Mouse (Mus musculus) neural tube, embryonic 14.5 days (tissue): Measurements from ENCODE around the gene Plekhm3. TPM values are rescaled to one million over a fixed set of nuclear protein-coding genes. Genes with fewer than 3 reads are reported as not detected.

Experiments used
- ATAC-seq: fragments of 200-750 bp; cut with Nextera tagmentation; 2 replicates; pipeline ENCODE4 v1.8.0; 2017; ENCODE audit warnings: low read depth, mild to moderate bottlenecking, moderate TSS enrichment, moderate library complexity
- H3K27ac ChIP-seq: fragments of 300-500 bp; sonication (generic); 2 replicates; pipeline ENCODE4 v1.5.1; 2014; ENCODE audit warnings: low read depth, mild to moderate bottlenecking, control low read depth, low read length, moderate library complexity, mixed read lengths
- H3K27me3 ChIP-seq: fragments of 300-500 bp; sonication (generic); 2 replicates; pipeline ENCODE4 v1.6.1; 2014; ENCODE audit warnings: low read length; ENCODE audit not compliant: control insufficient read depth, insufficient read depth
- H3K36me3 ChIP-seq: fragments of 300-500 bp; sonication (generic); 2 replicates; pipeline ENCODE4 v1.6.1; 2014; ENCODE audit warnings: low read length, mixed read lengths; ENCODE audit not compliant: control insufficient read depth, insufficient read depth
- H3K4me1 ChIP-seq: fragments of 300-500 bp; sonication (generic); 2 replicates; pipeline ENCODE4 v1.6.1; 2014; ENCODE audit warnings: low read length; ENCODE audit not compliant: control insufficient read depth, insufficient read depth
- H3K4me2 ChIP-seq: fragments of 300-500 bp; sonication (generic); 2 replicates; pipeline ENCODE4 v1.6.1; 2014; ENCODE audit warnings: mild to moderate bottlenecking, low read depth, low read length, control low read depth
- H3K4me3 ChIP-seq: fragments of 300-500 bp; sonication (generic); 2 replicates; pipeline ENCODE4 v1.5.1; 2014; ENCODE audit warnings: low read depth, low read length, control low read depth, mixed read lengths
- H3K9ac ChIP-seq: fragments of 300-500 bp; sonication (generic); replicated peaks from 2 replicates; pipeline ENCODE4 v1.6.1; 2014; ENCODE audit warnings: low read depth, mild to moderate bottlenecking, control low read depth, low read length, mixed read lengths
- H3K9me3 ChIP-seq: fragments of 300-500 bp; sonication (generic); 2 replicates; pipeline ENCODE4 v1.6.1; 2016; ENCODE audit warnings: low read length; ENCODE audit not compliant: control insufficient read depth
- WGBS: fragments of 180-500 bp; shearing (Covaris S2); extraction: QIAGEN DNeasy Blood & Tissue Kit; methylation state at CpG from one replicate; pipeline ENCODE4 v1.1.7; 2014; 5-methylcytosine and 5-hydroxymethylcytosine counted together
- polyA plus RNA-seq: library from polyadenylated mRNA; unstranded; fragments of >200 nt; fragmentation: Nextera tagmentation; extraction: Ambion mirVana; gene quantifications from 2 replicates; pipeline ENCODE4 v1.2.1, GENCODE M21; 2014

The Plekhm3 gene
- polyA plus RNA-seq, 1 experiment from 2014 or later: 13.9 TPM

- Histone ChIP-seq H3K4me3 (no peak overlapping the region), H3K36me3 (no peaks in the 10 kb centered on the region), H3K27me3 (no peaks in the 10 kb centered on the region), H3K9ac (no peak overlapping the region), H3K4me1 (no peaks in the 10 kb centered on the region), H3K9me3 (no peaks in the 10 kb centered on the region), H3K27ac (no peak overlapping the region), H3K4me2 (no peak overlapping the region)
- ATAC-seq: no peak
- WGBS: 56% methylated on average over 1 of the region's 1 CpGs
Measured at GRCm38 (mm10) chr1:64840930-64841329, 115.7 kb downstream of the Plekhm3 start.

GRCm38 (mm10) chr1:64836584-64836983 lies 120.0 kb downstream of the Plekhm3 start:
- Histone ChIP-seq H3K9me3 (no peaks in the 10 kb centered on the region), H3K27ac (no peak overlapping the region), H3K36me3 (no peaks in the 10 kb centered on the region), H3K9ac (no peak overlapping the region), H3K4me3 (no peak overlapping the region), H3K4me2 (no peak overlapping the region), H3K4me1 (no peaks in the 10 kb centered on the region), H3K27me3 (no peaks in the 10 kb centered on the region)
- ATAC-seq: no peak
- WGBS: 95% methylated on average over 5 of the region's 5 CpGs

- Histone ChIP-seq H3K36me3 (no peaks in the 10 kb centered on the region), H3K4me1 (no peaks in the 10 kb centered on the region), H3K9me3 (no peaks in the 10 kb centered on the region), H3K4me3 (no peak overlapping the region), H3K27me3 (no peaks in the 10 kb centered on the region), H3K27ac (no peak overlapping the region), H3K9ac (no peak overlapping the region), H3K4me2 (no peak overlapping the region)
- 84% methylated on average over 3 of the region's 3 CpGs for WGBS
- ATAC-seq: no peak
Measured at GRCm38 (mm10) chr1:64836114-64836513, 120.5 kb downstream of the Plekhm3 start.

GRCm38 (mm10) chr1:64831552-64831951 lies 125.1 kb downstream of the Plekhm3 start:
- Histone ChIP-seq H3K27me3 (no peaks in the 10 kb centered on the region), H3K9me3 (no peaks in the 10 kb centered on the region), H3K4me1 (no peaks in the 10 kb centered on the region), H3K4me2 (no peak overlapping the region), H3K4me3 (no peak overlapping the region), H3K27ac (no peak overlapping the region), H3K36me3 (no peaks in the 10 kb centered on the region), H3K9ac (no peak overlapping the region)
- 86% methylated on average over 2 of the region's 2 CpGs for WGBS
- ATAC-seq: no peak

- 96% methylated on average over 5 of the region's 5 CpGs for WGBS
Measured at GRCm38 (mm10) chr1:64827434-64827833, 129.2 kb downstream of the Plekhm3 start.

GRCm38 (mm10) chr1:64826348-64827103 lies 130.1 kb downstream of the Plekhm3 start:
- Histone ChIP-seq H3K36me3 (no peaks in the 10 kb centered on the region), H3K9me3 (no peaks in the 10 kb centered on the region), H3K9ac (no peak overlapping the region), H3K4me2 (no peak overlapping the region), H3K4me1 (no peaks in the 10 kb centered on the region), H3K27me3 (no peaks in the 10 kb centered on the region), H3K27ac (no peak overlapping the region), H3K4me3 (no peak overlapping the region)
- WGBS: 88% methylated on average over 6 of the region's 6 CpGs
- no peak for ATAC-seq

More at GRCm38 (mm10) chr1:64827434-64827833, 129.2 kb downstream of the Plekhm3 start:
- Histone ChIP-seq H3K27ac (no peak overlapping the region), H3K4me2 (no peak overlapping the region), H3K36me3 (no peaks in the 10 kb centered on the region), H3K4me1 (no peaks in the 10 kb centered on the region), H3K27me3 (no peaks in the 10 kb centered on the region), H3K9me3 (no peaks in the 10 kb centered on the region), H3K4me3 (no peak overlapping the region), H3K9ac (no peak overlapping the region)
- no peak for ATAC-seq

GRCm38 (mm10) chr1:64823564-64823963 lies 133.1 kb downstream of the Plekhm3 start:
- Histone ChIP-seq H3K9me3 (no peaks in the 10 kb centered on the region), H3K4me1 (no peaks in the 10 kb centered on the region), H3K36me3 (no peaks in the 10 kb centered on the region), H3K4me2 (no peak overlapping the region), H3K9ac (no peak overlapping the region), H3K27ac (no peak overlapping the region), H3K4me3 (no peak overlapping the region), H3K27me3 (no peaks in the 10 kb centered on the region)
- no peak for ATAC-seq
- 74% methylated on average over 6 of the region's 6 CpGs for WGBS

- Histone ChIP-seq H3K27ac (no peak overlapping the region), H3K9ac (no peak overlapping the region), H3K9me3 (no peaks in the 10 kb centered on the region), H3K27me3 (no peaks in the 10 kb centered on the region), H3K4me3 (no peak overlapping the region), H3K4me2 (no peak overlapping the region), H3K4me1 (no peaks in the 10 kb centered on the region), H3K36me3 (no peaks in the 10 kb centered on the region)
- WGBS: 84% methylated on average over 5 of the region's 5 CpGs
- no peak for ATAC-seq
Measured at GRCm38 (mm10) chr1:64817709-64818108, 138.9 kb downstream of the Plekhm3 start.

- H3K9ac ChIP-seq: no peak overlapping the region
- no peaks in the 10 kb centered on the region for H3K27me3 ChIP-seq
- no peak overlapping the region for H3K4me2 ChIP-seq
- no peaks in the 10 kb centered on the region for H3K4me1 ChIP-seq
- no peaks in the 10 kb centered on the region for H3K36me3 ChIP-seq
- H3K4me3 ChIP-seq: no peak overlapping the region
- H3K9me3 ChIP-seq: no peaks in the 10 kb centered on the region
- WGBS: 94% methylated on average over 2 of the region's 2 CpGs
- no peak for ATAC-seq
- H3K27ac ChIP-seq: no peak overlapping the region
Measured at GRCm38 (mm10) chr1:64813182-64813581, 143.4 kb downstream of the Plekhm3 start.
